Mouse (Mus musculus) MN1 (cell line): ENCODE data around the gene Rtf2.
A peak's percentile ranks its signal among the peaks of the same experiment; 100 is the strongest.

Experiments
- DNase-seq: peaks from one replicate; pipeline ENCODE4 v3.0.0-alpha.2; 2016; ENCODE audit warnings: low spot score

Gene Rtf2

GRCm38 (mm10) chr2:172439843-172440639 lies at the start of gene Rtf2:
Rtf2 (plus strand) TSS chr2:172440556.
- DNase-seq, result peak; percentile 98

- DNase-seq, result no peak
Observed at GRCm38 (mm10) chr2:172392041-172392521, 48.3 kb upstream of the Rtf2 start.

- peak; percentile 30 for DNase-seq
Observed at GRCm38 (mm10) chr2:172393391-172394051, 46.8 kb upstream of the Rtf2 start, which contains the start of gene Cass4. Cass4 (plus strand) TSS chr2:172393794.

- no peak for DNase-seq
Observed at GRCm38 (mm10) chr2:172394052-172394392, 46.3 kb upstream of the Rtf2 start.

GRCm38 (mm10) chr2:172394671-172395070 lies 45.7 kb upstream of the Rtf2 start:
- DNase-seq, result no peak

- no peak for DNase-seq
Observed at GRCm38 (mm10) chr2:172395961-172396360, 44.4 kb upstream of the Rtf2 start.

GRCm38 (mm10) chr2:172399901-172400300 lies 40.5 kb upstream of the Rtf2 start:
- DNase-seq, result no peak

GRCm38 (mm10) chr2:172401116-172401825 lies 39.1 kb upstream of the Rtf2 start:
- no peak for DNase-seq

- no peak for DNase-seq
Observed at GRCm38 (mm10) chr2:172404239-172404638, 36.1 kb upstream of the Rtf2 start.

GRCm38 (mm10) chr2:172405011-172405410 lies 35.3 kb upstream of the Rtf2 start:
- no peak for DNase-seq

GRCm38 (mm10) chr2:172406173-172406572 lies 34.2 kb upstream of the Rtf2 start:
- DNase-seq, result no peak

- DNase-seq, result no peak
Observed at GRCm38 (mm10) chr2:172407499-172407898, 32.9 kb upstream of the Rtf2 start.

- no peak for DNase-seq
Observed at GRCm38 (mm10) chr2:172410686-172411085, 29.7 kb upstream of the Rtf2 start.

- no peak for DNase-seq
Observed at GRCm38 (mm10) chr2:172411091-172411490, 29.3 kb upstream of the Rtf2 start.

GRCm38 (mm10) chr2:172412454-172412853 lies 27.9 kb upstream of the Rtf2 start:
- DNase-seq, result no peak

GRCm38 (mm10) chr2:172413273-172413672 lies 27.1 kb upstream of the Rtf2 start:
- no peak for DNase-seq

- no peak for DNase-seq
Observed at GRCm38 (mm10) chr2:172413894-172414293, 26.5 kb upstream of the Rtf2 start.

GRCm38 (mm10) chr2:172416218-172416617 lies 24.1 kb upstream of the Rtf2 start:
- DNase-seq, result no peak

GRCm38 (mm10) chr2:172416876-172417275 lies 23.5 kb upstream of the Rtf2 start:
- DNase-seq, result no peak

- no peak for DNase-seq
Observed at GRCm38 (mm10) chr2:172418208-172418607, 22.1 kb upstream of the Rtf2 start.

GRCm38 (mm10) chr2:172430609-172431008 lies 9.7 kb upstream of the Rtf2 start:
- peak; percentile 83 for DNase-seq

GRCm38 (mm10) chr2:172433746-172434145 lies 6.6 kb upstream of the Rtf2 start:
- DNase-seq, result no peak
